Mouse (Mus musculus): Measurements from ENCODE around the gene Prpf38b.

DNA sequence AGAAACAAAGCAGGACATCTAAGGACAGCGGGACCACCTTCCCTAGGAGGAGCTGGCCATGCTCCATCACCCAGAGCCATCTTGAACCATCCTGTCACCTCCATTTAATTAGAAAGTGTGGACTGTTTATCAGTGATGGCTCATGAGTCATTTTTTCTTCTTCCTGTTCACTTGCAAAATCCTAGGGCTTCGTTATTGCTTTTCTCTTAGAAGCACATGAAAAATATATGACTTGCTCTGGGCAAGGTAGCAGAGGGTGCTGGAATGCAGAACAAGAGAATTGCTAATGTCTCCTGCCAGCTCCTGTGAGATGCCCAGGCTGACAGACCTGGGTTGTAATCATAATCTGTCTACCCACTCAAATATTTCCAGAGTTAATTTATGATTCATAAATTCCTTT is 50.7 kb downstream of the Prpf38b start:
- TF ChIP-seq POLR2A (IDR thresholded peaks at IDR 0.05; ENCODE audit: borderline replicate concordance, low read depth, low read length) (no peak), CTCF (IDR thresholded peaks at IDR 0.05; ENCODE audit: low read depth, low read length) (no peak)

Measured in bone marrow macrophage, adult 2 months (primary cell).